Mouse (Mus musculus) neural tube, embryonic 14.5 days (tissue): ENCODE data around the gene Edc4. TPM values are rescaled to one million over a fixed set of nuclear protein-coding genes. Genes with fewer than 3 reads are reported as not detected.

Experiments
- ATAC-seq: fragments of 200-750 bp; cut with Nextera tagmentation; 2 replicates; pipeline ENCODE4 v1.8.0; 2017; ENCODE audit warnings: low read depth, mild to moderate bottlenecking, moderate TSS enrichment, moderate library complexity
- H3K27ac ChIP-seq: fragments of 300-500 bp; sonication (generic); 2 replicates; pipeline ENCODE4 v1.5.1; 2014; ENCODE audit warnings: low read depth, mild to moderate bottlenecking, control low read depth, low read length, moderate library complexity, mixed read lengths
- H3K27me3 ChIP-seq: fragments of 300-500 bp; sonication (generic); 2 replicates; pipeline ENCODE4 v1.6.1; 2014; ENCODE audit warnings: low read length; ENCODE audit not compliant: control insufficient read depth, insufficient read depth
- H3K36me3 ChIP-seq: fragments of 300-500 bp; sonication (generic); 2 replicates; pipeline ENCODE4 v1.6.1; 2014; ENCODE audit warnings: low read length, mixed read lengths; ENCODE audit not compliant: control insufficient read depth, insufficient read depth
- H3K4me1 ChIP-seq: fragments of 300-500 bp; sonication (generic); 2 replicates; pipeline ENCODE4 v1.6.1; 2014; ENCODE audit warnings: low read length; ENCODE audit not compliant: control insufficient read depth, insufficient read depth
- H3K4me2 ChIP-seq: fragments of 300-500 bp; sonication (generic); 2 replicates; pipeline ENCODE4 v1.6.1; 2014; ENCODE audit warnings: mild to moderate bottlenecking, low read depth, low read length, control low read depth
- H3K4me3 ChIP-seq: fragments of 300-500 bp; sonication (generic); 2 replicates; pipeline ENCODE4 v1.5.1; 2014; ENCODE audit warnings: low read depth, low read length, control low read depth, mixed read lengths
- H3K9ac ChIP-seq: fragments of 300-500 bp; sonication (generic); replicated peaks from 2 replicates; pipeline ENCODE4 v1.6.1; 2014; ENCODE audit warnings: low read depth, mild to moderate bottlenecking, control low read depth, low read length, mixed read lengths
- H3K9me3 ChIP-seq: fragments of 300-500 bp; sonication (generic); 2 replicates; pipeline ENCODE4 v1.6.1; 2016; ENCODE audit warnings: low read length; ENCODE audit not compliant: control insufficient read depth
- WGBS: fragments of 180-500 bp; shearing (Covaris S2); extraction: QIAGEN DNeasy Blood & Tissue Kit; methylation state at CpG from one replicate; pipeline ENCODE4 v1.1.7; 2014; 5-methylcytosine and 5-hydroxymethylcytosine counted together
- polyA plus RNA-seq: library from polyadenylated mRNA; unstranded; fragments of >200 nt; fragmentation: Nextera tagmentation; extraction: Ambion mirVana; gene quantifications from 2 replicates; pipeline ENCODE4 v1.2.1, GENCODE M21; 2014

Gene Edc4
- polyA plus RNA-seq, 1 experiment from 2014 or later = 38.3 TPM

DNA sequence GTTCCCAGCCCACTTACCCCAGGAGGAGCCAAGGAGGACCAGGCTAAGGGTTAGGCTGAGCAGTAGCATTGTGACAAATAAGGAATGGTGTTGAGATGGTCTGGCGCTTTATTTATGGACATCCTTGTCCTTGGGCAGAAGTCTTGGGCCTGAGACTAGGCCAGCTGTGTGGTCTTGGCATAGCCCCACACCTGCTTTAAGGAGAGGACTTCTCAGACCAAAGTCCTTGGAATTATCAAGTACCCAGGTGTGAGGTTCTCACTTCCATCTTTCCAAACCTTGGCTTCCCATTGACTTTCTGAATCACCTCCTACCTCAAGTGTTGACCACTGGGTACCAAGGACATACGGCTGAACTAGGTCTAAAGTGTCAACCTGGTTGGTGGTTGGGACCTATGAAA is 53.1 kb downstream of the Edc4 start, which contains the start of gene Ctrl:
Gene Ctrl (minus strand): TSS at position 101 of the 400 bp plus-strand sequence.
- peaks cover 10% of the 10 kb centered on the region; the same call in 1 of the 2 replicates for H3K4me1 ChIP-seq
- no peak within 1 kb of the TSS for H3K4me3 ChIP-seq
- 0 out of 2 replicates have a peak, but pooled peaks cover 3% of the 10 kb centered on the region for H3K36me3 ChIP-seq
- no peak within 1 kb of the TSS for H3K27ac ChIP-seq
- no peaks in the 10 kb centered on the region for H3K9me3 ChIP-seq
- H3K27me3 ChIP-seq = no peaks in the 10 kb centered on the region
- ATAC-seq = no peak
- H3K4me2 ChIP-seq = no peak within 1 kb of the TSS
- 94% methylated on average over 2 of the region's 2 CpGs for WGBS
- H3K9ac ChIP-seq = no peak within 1 kb of the TSS

DNA sequence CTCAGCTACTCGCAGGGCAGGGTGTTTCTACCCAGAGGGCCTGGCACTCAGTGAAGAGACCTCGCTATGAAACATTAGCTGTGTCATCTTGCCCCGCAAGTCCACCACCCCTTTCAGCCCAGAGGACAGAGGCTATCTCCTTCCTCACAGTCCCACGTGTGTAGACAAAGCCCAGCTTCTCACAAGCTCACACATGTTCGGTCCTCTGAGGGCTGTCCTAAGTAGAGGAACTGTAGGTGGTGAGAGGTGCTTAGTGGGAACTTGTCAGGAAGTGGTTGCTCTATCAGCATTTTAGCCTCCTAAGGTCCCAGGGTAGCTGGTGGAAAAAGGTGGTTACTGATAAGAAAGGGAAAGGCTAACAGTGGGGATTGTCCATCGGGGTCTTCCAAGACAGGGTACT is 54.4 kb downstream of the Edc4 start:
- H3K9ac ChIP-seq = no peak overlapping the region
- 87% methylated on average over 6 of the region's 6 CpGs for WGBS
- H3K4me2 ChIP-seq = no peak overlapping the region
- H3K27ac ChIP-seq = no peak overlapping the region
- H3K27me3 ChIP-seq = no peaks in the 10 kb centered on the region
- peaks cover 10% of the 10 kb centered on the region; the same call in 1 of the 2 replicates for H3K4me1 ChIP-seq
- H3K4me3 ChIP-seq = no peak overlapping the region
- no peaks in the 10 kb centered on the region for H3K9me3 ChIP-seq
- ATAC-seq = no peak
- 0 out of 2 replicates have a peak, but pooled peaks cover 3% of the 10 kb centered on the region for H3K36me3 ChIP-seq

GRCm38 (mm10) chr8:105935863-105936603 is 55.4 kb downstream of the Edc4 start:
- no peak overlapping the region; the same call in 1 of the 2 replicates for H3K27ac ChIP-seq
- no peaks in the 10 kb centered on the region for H3K9me3 ChIP-seq
- H3K9ac ChIP-seq = peak overlapping the region; percentile 85
- H3K4me3 ChIP-seq = peak overlapping the region; percentile 52
- H3K4me1 ChIP-seq = peaks cover 10% of the 10 kb centered on the region; the same call in 1 of the 2 replicates
- H3K27me3 ChIP-seq = no peaks in the 10 kb centered on the region
- H3K36me3 ChIP-seq = 0 out of 2 replicates have a peak, but pooled peaks cover 3% of the 10 kb centered on the region
- ATAC-seq = no peak
- WGBS = 37% methylated on average over 7 of the region's 7 CpGs
- H3K4me2 ChIP-seq = peak overlapping the region; percentile 69

GRCm38 (mm10) chr8:105936866-105937475 is 56.3 kb downstream of the Edc4 start:
- Histone ChIP-seq H3K9ac (peak overlapping the region; percentile 85), H3K4me3 (peak overlapping the region; percentile 52), H3K36me3 (0 out of 2 replicates have a peak, but pooled peaks cover 3% of the 10 kb centered on the region), H3K9me3 (no peaks in the 10 kb centered on the region), H3K27me3 (no peaks in the 10 kb centered on the region), H3K4me1 (peaks cover 10% of the 10 kb centered on the region; the same call in 1 of the 2 replicates), H3K4me2 (peak overlapping the region; percentile 69), H3K27ac (peak overlapping the region; percentile 87)
- peak; percentile 93 for ATAC-seq
- WGBS = under 1% methylated on average over 30 of the region's 30 CpGs

GRCm38 (mm10) chr8:105937496-105938305 is 57.0 kb downstream of the Edc4 start:
- Histone ChIP-seq H3K36me3 (0 out of 2 replicates have a peak, but pooled peaks cover 2% of the 10 kb centered on the region), H3K4me3 (peak overlapping the region; percentile 52), H3K27ac (peak overlapping the region; percentile 87), H3K4me1 (peaks cover 10% of the 10 kb centered on the region; the same call in 1 of the 2 replicates), H3K9me3 (no peaks in the 10 kb centered on the region), H3K4me2 (peak overlapping the region; percentile 69), H3K9ac (peak overlapping the region; percentile 85), H3K27me3 (no peaks in the 10 kb centered on the region)
- WGBS = 3% methylated on average over 33 of the region's 33 CpGs
- peak; percentile 38 for ATAC-seq

DNA sequence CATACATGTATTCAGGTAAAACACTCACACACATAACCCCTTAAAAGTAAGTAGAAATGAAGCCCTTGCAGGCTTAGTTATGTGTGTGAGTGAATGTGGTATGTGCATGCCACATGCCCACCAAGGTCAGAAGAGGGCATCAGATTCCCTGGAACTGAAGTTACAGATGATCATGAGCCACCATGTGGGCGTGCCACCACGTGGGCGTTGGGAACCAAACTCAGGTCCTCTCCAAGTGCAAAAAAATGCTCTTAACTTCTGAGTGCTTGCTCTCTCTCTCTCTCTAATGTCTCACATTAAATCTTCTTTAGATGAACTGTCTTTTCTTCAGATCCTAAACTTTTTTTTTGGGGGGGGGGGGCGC is 57.6 kb downstream of the Edc4 start, which contains the start of gene Psmb10:
Gene Psmb10 (minus strand): TSS at position 139 of the 364 bp plus-strand sequence.
- Histone ChIP-seq H3K4me2 (peak within 1 kb of the TSS; percentile 69), H3K36me3 (no peaks in the 10 kb centered on the region), H3K27me3 (no peaks in the 10 kb centered on the region), H3K4me3 (peak within 1 kb of the TSS; percentile 52), H3K9me3 (no peaks in the 10 kb centered on the region), H3K9ac (peak within 1 kb of the TSS; percentile 85), H3K27ac (peak within 1 kb of the TSS; percentile 87), H3K4me1 (peaks cover 10% of the 10 kb centered on the region; the same call in 1 of the 2 replicates)
- ATAC-seq = no peak
- WGBS = 35% methylated on average over 4 of the region's 4 CpGs

- H3K4me1 ChIP-seq = peaks cover 5% of the 10 kb centered on the region; the same call in 1 of the 2 replicates
- no peak for ATAC-seq
- no peak overlapping the region for H3K4me2 ChIP-seq
- 93% methylated on average over 11 of the region's 11 CpGs for WGBS
- H3K27me3 ChIP-seq = no peaks in the 10 kb centered on the region
- no peaks in the 10 kb centered on the region for H3K36me3 ChIP-seq
- H3K9me3 ChIP-seq = no peaks in the 10 kb centered on the region
- no peak overlapping the region for H3K9ac ChIP-seq
- H3K4me3 ChIP-seq = no peak overlapping the region
- no peak overlapping the region for H3K27ac ChIP-seq
Measured at GRCm38 (mm10) chr8:105942026-105942425, 61.3 kb downstream of the Edc4 start.

- Histone ChIP-seq H3K9ac (no peak overlapping the region), H3K27me3 (no peaks in the 10 kb centered on the region), H3K9me3 (no peaks in the 10 kb centered on the region), H3K36me3 (no peaks in the 10 kb centered on the region), H3K4me2 (no peak overlapping the region), H3K27ac (no peak overlapping the region), H3K4me3 (no peak overlapping the region), H3K4me1 (peaks cover 5% of the 10 kb centered on the region; the same call in 1 of the 2 replicates)
- 95% methylated on average over 5 of the region's 5 CpGs for WGBS
- ATAC-seq = no peak
Measured at GRCm38 (mm10) chr8:105942542-105942941, 61.9 kb downstream of the Edc4 start.
